Mouse (Mus musculus) heart, postnatal 0 days (tissue): ENCODE measurements around the gene Daglb.

Source experiments
- CTCF ChIP-seq: IDR thresholded peaks from 2 replicates; pipeline ENCODE4 v1.5.1; 2016; ENCODE audit warnings: antibody characterized with exemption, control low read depth, low read depth
- EP300 ChIP-seq: IDR thresholded peaks from 2 replicates; pipeline ENCODE4 v1.6.1; 2016; ENCODE audit warnings: antibody characterized with exemption, low read depth

GRCm38 (mm10) chr5:143495708-143496107, 31.3 kb downstream of the Daglb start:
- no peak for TF ChIP-seq EP300
- TF ChIP-seq CTCF, result no peak
